Mouse (Mus musculus): ENCODE measurements at regions not wholly inside any gene's neighbourhood (a gene's known extent, or its start where the extent isn't known, plus 50 kb on each side); places are given as distances from the start of the nearest gene placed in this dataset.

DNA sequence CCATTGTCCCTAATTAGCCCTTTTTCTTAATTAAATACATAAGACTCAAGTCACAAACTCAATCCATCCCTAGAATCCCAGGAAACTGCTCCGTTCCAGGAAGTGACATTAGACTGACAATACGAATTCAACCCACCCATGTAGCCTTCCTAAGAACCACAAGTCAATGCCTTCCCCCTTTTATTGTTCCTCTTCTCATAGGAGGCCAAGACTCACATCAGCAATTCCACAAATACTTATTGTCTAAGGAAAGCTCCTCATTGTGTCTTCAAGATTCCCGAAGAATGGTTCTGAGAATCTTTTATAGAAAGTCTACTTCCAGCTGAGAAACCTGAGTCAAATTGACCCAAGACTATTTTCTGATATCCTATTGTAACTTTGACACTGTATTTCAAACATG, 147.3 kb downstream of the Dmac1 start:
- no peak for TF ChIP-seq GATA1 (IDR thresholded peaks at IDR 0.05; ENCODE audit: low read length)

- no peak for TF ChIP-seq GATA1 (IDR thresholded peaks at IDR 0.05; ENCODE audit: low read length)
Observed at GRCm38 (mm10) chr4:75115887-75116286, 162.2 kb downstream of the Dmac1 start.

- no peak for TF ChIP-seq GATA1 (IDR thresholded peaks at IDR 0.05; ENCODE audit: low read length)
Observed at GRCm38 (mm10) chr4:75115346-75115745, 162.8 kb downstream of the Dmac1 start.

GRCm38 (mm10) chr4:75065782-75066181, 212.3 kb downstream of the Dmac1 start:
- TF ChIP-seq GATA1 (IDR thresholded peaks at IDR 0.05; ENCODE audit: low read length), result no peak

DNA sequence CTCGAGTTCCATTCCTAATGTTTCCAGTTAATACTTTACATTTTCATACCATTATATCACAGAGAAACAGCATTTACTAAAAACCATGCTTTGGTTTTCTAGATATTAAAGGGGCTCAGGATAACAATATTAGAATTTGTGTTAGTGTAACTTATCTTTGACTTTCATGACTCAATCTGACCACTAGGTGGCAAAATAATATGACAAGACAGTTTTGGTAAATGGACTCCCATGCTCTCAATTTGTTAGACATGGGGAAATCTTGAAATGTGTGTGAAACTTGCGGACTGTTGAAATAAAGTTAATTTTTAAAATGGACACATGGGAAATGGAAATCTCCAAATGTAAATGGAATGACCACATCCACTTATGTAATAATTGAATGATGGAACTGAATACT, 214.8 kb downstream of the Dmac1 start:
- TF ChIP-seq GATA1 (IDR thresholded peaks at IDR 0.05; ENCODE audit: low read length), result no peak

GRCm38 (mm10) chr4:75043510-75043909, 234.6 kb downstream of the Dmac1 start:
- no peak for TF ChIP-seq GATA1 (IDR thresholded peaks at IDR 0.05; ENCODE audit: low read length)

DNA sequence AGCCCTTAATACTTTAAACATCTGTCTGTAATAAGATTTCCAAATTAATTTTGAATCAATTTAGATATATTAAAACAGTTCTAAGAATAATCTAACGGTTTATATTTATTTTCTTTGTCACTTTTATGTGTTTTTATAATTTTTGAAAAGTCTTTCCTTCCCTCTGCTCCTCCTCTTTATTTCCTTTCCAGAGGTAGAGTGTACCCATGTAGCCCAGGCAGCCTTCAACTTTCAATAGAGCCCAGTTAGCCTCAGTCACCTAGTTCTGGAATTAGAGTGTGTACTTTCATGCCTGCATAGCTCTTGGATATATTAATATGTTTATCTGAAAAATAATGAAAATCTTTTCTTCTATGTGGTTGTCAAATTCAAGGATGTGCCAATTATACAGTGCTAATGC, 235.5 kb downstream of the Dmac1 start:
- no peak for TF ChIP-seq GATA1 (IDR thresholded peaks at IDR 0.05; ENCODE audit: low read length)

GRCm38 (mm10) chr4:75041930-75042579, 236.1 kb downstream of the Dmac1 start:
- peak; percentile 56 for TF ChIP-seq GATA1 (IDR thresholded peaks at IDR 0.05; ENCODE audit: low read length)

Measured in G1E-ER4 (cell line).